Mouse (Mus musculus): ENCODE measurements at regions not wholly inside any gene's neighbourhood (a gene's known extent, or its start where the extent isn't known, plus 50 kb on each side); places are given as distances from the start of the nearest gene placed in this dataset.

DNA sequence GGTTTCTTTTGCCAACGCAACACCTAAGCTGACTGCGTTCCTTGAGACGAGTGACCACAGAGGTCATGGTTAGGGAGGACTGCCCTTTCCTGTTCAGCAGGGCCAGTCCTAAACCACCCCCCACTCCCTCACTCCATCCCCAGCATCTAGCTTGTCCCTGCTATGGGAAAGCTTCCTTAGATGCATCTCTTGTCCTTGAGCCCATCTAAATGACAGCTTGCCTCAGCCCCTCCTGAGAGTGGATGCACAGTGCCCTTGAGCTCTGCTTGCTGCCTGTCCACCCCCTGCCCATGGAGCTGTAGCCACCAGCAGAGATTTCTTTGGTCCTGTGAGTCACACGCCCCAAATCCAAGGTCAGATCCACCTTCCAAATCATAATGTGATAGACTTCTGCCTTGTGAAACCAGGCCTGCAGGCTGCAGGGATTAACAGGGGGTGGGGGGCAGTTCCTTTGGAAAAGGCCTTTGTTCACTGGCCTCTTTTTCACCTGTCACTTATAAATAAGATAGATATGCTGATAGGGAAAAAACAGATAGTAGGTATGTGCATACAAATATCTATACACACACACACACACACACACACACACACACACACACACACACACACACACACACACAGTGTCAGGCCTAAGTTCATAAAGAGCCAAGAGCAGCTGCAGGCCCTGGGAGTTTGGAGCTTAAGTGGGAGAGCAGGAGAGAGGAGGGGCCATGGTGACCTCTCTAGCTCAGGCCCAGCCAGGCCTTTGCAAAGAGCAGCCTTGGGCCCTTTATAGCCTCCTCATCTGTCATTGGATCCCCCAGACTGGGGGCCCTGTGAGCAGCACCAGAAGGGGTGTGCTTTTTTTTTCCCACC, 56.4 kb upstream of the Adra2c start:
- no peak for ATAC-seq
- Histone ChIP-seq H3K4me3 (ENCODE audit: low read depth, low read length) (no peak overlapping the region), H3K9ac (ENCODE audit: low read depth, low read length) (no peak overlapping the region), H3K4me1 (replicated peaks; ENCODE audit: control insufficient read depth, insufficient read depth, low read length) (no peaks in the 10 kb centered on the region), H3K27me3 (replicated peaks; ENCODE audit: control insufficient read depth, insufficient read depth, low read length) (no peaks in the 10 kb centered on the region), H3K36me3 (ENCODE audit: control insufficient read depth, insufficient read depth) (no peaks in the 10 kb centered on the region), H3K4me2 (replicated peaks; ENCODE audit: low read depth) (no peak overlapping the region), H3K9me3 (ENCODE audit: control insufficient read depth) (no peaks in the 10 kb centered on the region), H3K27ac (ENCODE audit: low read depth, low read length) (no peak overlapping the region)
- TF ChIP-seq CTCF (IDR thresholded peaks at IDR 0.05; ENCODE audit: low read depth): no peak
- 69% methylated on average over 4 of the region's 4 CpGs for WGBS

DNA sequence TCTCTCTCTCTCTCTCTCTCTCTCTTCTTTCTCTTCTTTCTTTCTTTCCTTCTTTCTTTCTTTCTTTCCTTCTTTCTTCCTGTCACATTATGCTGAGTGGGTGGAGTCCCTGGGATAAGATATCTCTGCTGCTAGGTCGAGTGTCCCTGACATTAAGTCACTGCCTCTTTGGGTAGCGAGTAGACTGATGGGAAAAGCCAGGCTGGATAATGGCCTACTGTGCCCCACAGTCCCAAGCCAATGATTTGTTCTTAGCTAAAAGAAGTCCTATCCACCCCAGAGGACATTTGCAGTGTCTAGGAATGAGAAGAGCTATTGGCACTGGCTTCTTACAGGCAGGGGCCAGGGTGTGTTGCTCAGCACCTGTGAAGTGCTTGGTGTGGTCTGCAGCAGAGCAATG, 61.8 kb upstream of the Adra2c start:
- Histone ChIP-seq H3K27ac (ENCODE audit: low read depth, low read length) (no peak overlapping the region), H3K4me3 (ENCODE audit: low read depth, low read length) (no peak overlapping the region), H3K9ac (ENCODE audit: low read depth, low read length) (no peak overlapping the region), H3K9me3 (ENCODE audit: control insufficient read depth) (no peaks in the 10 kb centered on the region), H3K4me2 (replicated peaks; ENCODE audit: low read depth) (no peak overlapping the region), H3K27me3 (replicated peaks; ENCODE audit: control insufficient read depth, insufficient read depth, low read length) (no peaks in the 10 kb centered on the region), H3K4me1 (replicated peaks; ENCODE audit: control insufficient read depth, insufficient read depth, low read length) (no peaks in the 10 kb centered on the region), H3K36me3 (ENCODE audit: control insufficient read depth, insufficient read depth) (no peaks in the 10 kb centered on the region)
- no peak for TF ChIP-seq CTCF (IDR thresholded peaks at IDR 0.05; ENCODE audit: low read depth)
- no peak for ATAC-seq
- WGBS: 42% methylated on average over 2 of the region's 2 CpGs

DNA sequence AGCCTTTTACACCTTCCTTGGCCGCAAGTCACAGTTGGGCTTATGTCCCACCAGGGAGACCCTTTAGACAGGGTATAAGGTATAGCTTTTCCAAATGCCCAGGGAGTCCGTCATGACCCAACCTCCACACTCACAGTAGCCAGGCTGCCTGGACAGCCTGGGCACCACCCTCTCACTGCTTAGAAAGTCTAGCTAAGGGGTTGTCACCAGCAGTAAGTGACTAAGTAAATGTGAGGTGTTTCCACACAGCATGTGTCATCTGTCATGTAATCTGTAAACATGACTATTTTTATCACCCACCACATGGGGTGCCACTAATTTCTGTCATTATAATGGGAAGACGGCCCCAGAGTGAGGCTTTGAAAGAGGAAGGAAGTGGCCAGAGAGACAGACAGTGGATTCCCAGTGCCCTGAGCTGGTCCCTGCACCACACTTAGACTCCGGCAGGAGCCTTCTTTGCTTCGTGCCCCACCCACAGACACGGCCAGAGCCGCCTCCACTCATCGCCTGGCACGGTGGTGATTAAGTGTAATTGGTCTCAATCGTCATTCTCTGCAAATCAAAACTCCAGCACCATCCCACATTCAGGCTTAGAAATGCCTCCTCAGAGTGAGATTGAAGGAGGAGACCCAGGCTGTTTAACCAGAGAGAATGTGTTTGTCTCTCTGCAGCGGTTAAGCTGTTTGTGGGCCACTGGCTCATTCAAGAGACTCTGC, 62.5 kb upstream of the Adra2c start:
- H3K9me3 ChIP-seq (ENCODE audit: control insufficient read depth): no peaks in the 10 kb centered on the region

DNA sequence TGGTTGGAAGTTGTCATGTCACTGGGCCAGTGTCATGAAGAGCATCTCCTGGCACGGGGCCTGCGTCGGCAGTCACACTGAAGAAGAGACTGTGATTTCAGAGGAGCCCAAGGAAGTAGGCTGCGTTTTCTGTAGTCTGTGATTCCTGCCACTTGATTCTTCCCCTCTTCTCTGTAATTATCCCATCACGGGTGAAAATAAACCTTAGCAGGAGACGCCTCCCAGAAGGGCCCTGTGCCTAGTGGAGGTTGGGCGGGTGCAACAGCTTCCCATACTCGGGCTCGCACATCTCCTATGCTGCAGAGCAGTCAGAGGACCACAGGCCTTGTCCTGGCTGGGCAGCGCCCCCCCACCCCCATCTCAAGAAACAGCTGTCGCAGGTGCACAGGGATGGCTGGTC, 63.1 kb upstream of the Adra2c start:
- no peaks in the 10 kb centered on the region for H3K27me3 ChIP-seq (replicated peaks; ENCODE audit: control insufficient read depth, insufficient read depth, low read length)
- no peak for ATAC-seq
- TF ChIP-seq CTCF (IDR thresholded peaks at IDR 0.05; ENCODE audit: low read depth): no peak
- no peak overlapping the region for H3K27ac ChIP-seq (ENCODE audit: low read depth, low read length)
- no peak overlapping the region for H3K9ac ChIP-seq (ENCODE audit: low read depth, low read length)
- no peaks in the 10 kb centered on the region for H3K4me1 ChIP-seq (replicated peaks; ENCODE audit: control insufficient read depth, insufficient read depth, low read length)
- H3K4me2 ChIP-seq (replicated peaks; ENCODE audit: low read depth): no peak overlapping the region
- WGBS: 82% methylated on average over 11 of the region's 11 CpGs
- no peaks in the 10 kb centered on the region for H3K9me3 ChIP-seq (ENCODE audit: control insufficient read depth)
- H3K4me3 ChIP-seq (ENCODE audit: low read depth, low read length): no peak overlapping the region
- H3K36me3 ChIP-seq (ENCODE audit: control insufficient read depth, insufficient read depth): no peaks in the 10 kb centered on the region

More for the DNA sequence above, 62.5 kb upstream of the Adra2c start:
- Histone ChIP-seq H3K4me3 (ENCODE audit: low read depth, low read length) (no peak overlapping the region), H3K27ac (ENCODE audit: low read depth, low read length) (no peak overlapping the region), H3K27me3 (replicated peaks; ENCODE audit: control insufficient read depth, insufficient read depth, low read length) (no peaks in the 10 kb centered on the region), H3K36me3 (ENCODE audit: control insufficient read depth, insufficient read depth) (no peaks in the 10 kb centered on the region), H3K4me2 (replicated peaks; ENCODE audit: low read depth) (no peak overlapping the region), H3K4me1 (replicated peaks; ENCODE audit: control insufficient read depth, insufficient read depth, low read length) (no peaks in the 10 kb centered on the region), H3K9ac (ENCODE audit: low read depth, low read length) (no peak overlapping the region)
- ATAC-seq: no peak
- TF ChIP-seq CTCF (IDR thresholded peaks at IDR 0.05; ENCODE audit: low read depth): no peak
- 62% methylated on average over 11 of the region's 11 CpGs for WGBS

DNA sequence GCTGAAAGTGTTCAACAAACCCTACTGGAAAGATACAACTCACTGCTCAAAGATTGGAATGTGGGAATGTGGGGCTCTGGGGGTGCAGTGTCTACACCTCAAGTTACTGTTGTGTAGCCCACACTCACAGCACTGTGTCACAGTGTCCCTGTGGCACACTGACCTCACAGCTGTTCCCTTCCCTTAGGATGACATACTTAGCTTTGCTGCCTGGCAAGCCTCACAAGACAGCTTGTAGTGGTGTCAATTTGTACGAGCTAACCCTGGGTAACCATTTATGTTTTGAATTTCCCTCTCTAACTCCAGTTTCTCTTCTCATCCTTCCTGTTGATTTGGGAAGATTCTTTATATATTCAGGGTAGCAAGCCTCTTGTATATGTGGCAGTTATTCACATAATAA, 68.8 kb upstream of the Adra2c start:
- Histone ChIP-seq H3K4me2 (replicated peaks; ENCODE audit: low read depth) (no peak overlapping the region), H3K27ac (ENCODE audit: low read depth, low read length) (no peak overlapping the region), H3K9ac (ENCODE audit: low read depth, low read length) (no peak overlapping the region), H3K27me3 (replicated peaks; ENCODE audit: control insufficient read depth, insufficient read depth, low read length) (no peaks in the 10 kb centered on the region), H3K4me1 (replicated peaks; ENCODE audit: control insufficient read depth, insufficient read depth, low read length) (no peaks in the 10 kb centered on the region), H3K4me3 (ENCODE audit: low read depth, low read length) (no peak overlapping the region), H3K9me3 (ENCODE audit: control insufficient read depth) (no peaks in the 10 kb centered on the region), H3K36me3 (ENCODE audit: control insufficient read depth, insufficient read depth) (no peaks in the 10 kb centered on the region)
- ATAC-seq: no peak
- TF ChIP-seq CTCF (IDR thresholded peaks at IDR 0.05; ENCODE audit: low read depth): no peak
- WGBS: 59% methylated on average over 1 of the region's 1 CpGs

DNA sequence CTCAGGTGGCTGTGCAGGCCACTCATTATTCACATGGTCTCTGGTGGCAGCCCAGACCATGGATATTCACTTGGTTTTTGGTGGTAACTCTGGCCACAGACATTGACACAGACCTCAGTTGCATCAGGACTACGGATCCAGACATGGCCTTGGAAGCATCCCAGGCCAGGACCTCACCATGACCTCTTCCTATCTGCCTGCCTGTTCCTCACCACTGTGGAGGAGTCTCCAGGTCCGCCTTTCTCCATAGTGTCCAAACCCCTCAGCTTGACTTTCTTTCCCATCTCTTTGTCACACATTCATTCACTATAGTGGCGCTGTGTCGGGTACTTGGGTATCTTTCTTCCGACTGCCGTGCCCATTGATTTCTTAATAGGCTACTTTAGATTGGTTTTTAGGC, 74.1 kb upstream of the Adra2c start:
- Histone ChIP-seq H3K9ac (ENCODE audit: low read depth, low read length) (no peak overlapping the region), H3K4me1 (replicated peaks; ENCODE audit: control insufficient read depth, insufficient read depth, low read length) (no peaks in the 10 kb centered on the region), H3K36me3 (ENCODE audit: control insufficient read depth, insufficient read depth) (no peaks in the 10 kb centered on the region), H3K4me3 (ENCODE audit: low read depth, low read length) (no peak overlapping the region), H3K27ac (ENCODE audit: low read depth, low read length) (no peak overlapping the region), H3K27me3 (replicated peaks; ENCODE audit: control insufficient read depth, insufficient read depth, low read length) (no peaks in the 10 kb centered on the region), H3K9me3 (ENCODE audit: control insufficient read depth) (no peaks in the 10 kb centered on the region), H3K4me2 (replicated peaks; ENCODE audit: low read depth) (no peak overlapping the region)
- 87% methylated on average over 6 of the region's 6 CpGs for WGBS
- no peak for ATAC-seq
- TF ChIP-seq CTCF (IDR thresholded peaks at IDR 0.05; ENCODE audit: low read depth): no peak

Measured in intestine, postnatal 0 days (tissue).